Mouse (Mus musculus): ENCODE results near the gene Irgq.

DNA sequence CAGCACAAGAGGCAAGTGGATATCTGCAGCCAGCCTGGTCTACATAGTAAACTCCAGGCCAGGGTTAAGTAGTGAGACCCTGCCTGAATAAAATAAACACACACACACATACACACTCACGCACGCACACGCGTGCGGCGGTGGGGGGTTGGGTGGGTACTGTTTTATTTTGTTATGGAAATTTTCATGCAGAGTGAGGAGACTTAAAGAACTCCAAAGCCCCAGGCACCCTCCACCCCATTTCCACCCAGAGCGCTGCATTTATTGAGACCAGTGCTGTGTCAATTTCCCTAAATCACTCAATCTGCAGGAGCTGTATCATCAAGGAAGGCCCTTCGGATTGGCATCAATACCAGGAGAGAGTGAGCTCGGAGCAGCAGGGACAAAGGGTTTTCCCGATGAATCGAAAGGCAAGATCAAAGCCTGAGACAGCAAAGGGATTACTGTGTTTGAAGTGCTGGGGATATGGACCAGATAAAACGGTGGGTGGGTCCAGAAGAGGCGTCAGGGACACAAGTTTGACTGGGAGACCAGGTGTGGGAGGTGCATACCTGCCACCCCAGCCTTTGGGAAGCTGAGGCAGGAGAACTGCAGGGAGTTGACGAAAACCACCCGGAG is 24.9 kb upstream of the Irgq start:
- TF ChIP-seq CTCF (IDR thresholded peaks at IDR 0.05; ENCODE audit: low read depth) (no peak), EP300 (IDR thresholded peaks at IDR 0.05; ENCODE audit: low read depth) (no peak)

All from liver, embryonic 14.5 days (tissue).